Mouse (Mus musculus) right cerebral cortex, adult 2 months (tissue): Measurements from ENCODE around the gene Spint4.
A peak's percentile ranks its signal among the peaks of the same experiment; 100 is the strongest.

ENCODE experiments used
- DNase-seq, 2 experiments: peaks; one replicate each; pipeline ENCODE4 v3.0.0; 2021 to 2022; ENCODE audit warnings: low spot score in 2 of 2

Gene Spint4

GRCm38 (mm10) chr2:164731719-164732118, 33.4 kb downstream of the Spint4 start:
- no peak for DNase-seq

GRCm38 (mm10) chr2:164733259-164733658, 35.0 kb downstream of the Spint4 start:
- DNase-seq = no peak

- no peak for DNase-seq
These were observed 36.5 kb downstream of the Spint4 start for GRCm38 (mm10) chr2:164734839-164735238.

GRCm38 (mm10) chr2:164735446-164735845, 37.1 kb downstream of the Spint4 start:
- DNase-seq = no peak

GRCm38 (mm10) chr2:164737377-164738090, 39.2 kb downstream of the Spint4 start:
- no peak for DNase-seq

- peak in 1 of 2 experiments; percentile 32 for DNase-seq
These were observed 41.6 kb downstream of the Spint4 start for GRCm38 (mm10) chr2:164739876-164740275.

- no peak for DNase-seq
These were observed 46.7 kb downstream of the Spint4 start for GRCm38 (mm10) chr2:164744987-164745386.

- DNase-seq = peak; percentile 94 to 95
These were observed 47.7 kb downstream of the Spint4 start, which contains the start of the genes Wfdc3 and Dnttip1 for GRCm38 (mm10) chr2:164745843-164746479. TSS of gene Wfdc3 (minus strand) at chr2:164745931. TSS of gene Dnttip1 (plus strand) at chr2:164745983.

GRCm38 (mm10) chr2:164746693-164747092, 48.4 kb downstream of the Spint4 start:
- DNase-seq = no peak

GRCm38 (mm10) chr2:164748191-164748590, 49.9 kb downstream of the Spint4 start:
- no peak for DNase-seq

- DNase-seq = no peak
These were observed 50.7 kb downstream of the Spint4 start for GRCm38 (mm10) chr2:164748991-164749390.
